Mouse (Mus musculus) left cerebral cortex, adult 18-20 months (tissue): ENCODE results near the gene Skil. TPM values are rescaled to one million over a fixed set of nuclear protein-coding genes. Genes with fewer than 3 reads are reported as not detected.

Source experiments
- total RNA-seq, 2 experiments: library from RNA; stranded (reverse); gene quantifications; 2 replicates each; pipeline ENCODE4 v1.2.3; 2021

Skil gene
- total RNA-seq, 2 experiments from 2014 or later = 61.8 to 64.3 TPM

Other genes starting within 250 kb of the Skil start
- under 1 TPM; 0.75 to 0.88 TPM for gene Gpr160, start 239.1 kb upstream of the Skil start, total RNA-seq
- 10 to 100 TPM; 36.5 to 37.4 TPM for gene Phc3, start 125.6 kb upstream of the Skil start, total RNA-seq
- gene Prkci, start 99.3 kb upstream of the Skil start, total RNA-seq = 10 to 100 TPM; 64.8 to 66.3 TPM
- gene Cldn11, start 54.9 kb downstream of the Skil start, total RNA-seq = 10 to 100 TPM; 49.0 to 68.5 TPM
- 10 to 100 TPM; 61.0 to 70.3 TPM for gene Slc7a14, start 215.3 kb downstream of the Skil start, total RNA-seq